Mouse (Mus musculus) limb, embryonic 11.5 days (tissue): ENCODE measurements around the gene Mapkap1. TPM values are rescaled to one million over a fixed set of nuclear protein-coding genes. Genes with fewer than 3 reads are reported as not detected.

Experiments
- ATAC-seq: fragments of 200-750 bp; cut with Nextera tagmentation; 2 replicates; pipeline ENCODE4 v1.8.0; 2017; ENCODE audit warnings: low read depth; ENCODE audit not compliant: insufficient number of reproducible peaks, low FRiP score, low TSS enrichment
- DNase-seq: peaks from one replicate; pipeline ENCODE4 v3.0.0-alpha.2; 2015; ENCODE audit warnings: low spot score
- H3K27ac ChIP-seq: fragments of 300-500 bp; sonication (generic); replicated peaks from 2 replicates; pipeline ENCODE4 v1.5.1; 2014; ENCODE audit warnings: low read depth, mild to moderate bottlenecking, low read length
- H3K27me3 ChIP-seq: fragments of 300-500 bp; sonication (generic); 2 replicates; pipeline ENCODE4 v1.6.1; 2014; ENCODE audit warnings: mild to moderate bottlenecking, low read length, mixed read lengths; ENCODE audit not compliant: control insufficient read depth, insufficient read depth
- H3K36me3 ChIP-seq: fragments of 300-500 bp; sonication (generic); 2 replicates; pipeline ENCODE4 v1.6.1; 2014; ENCODE audit warnings: mild to moderate bottlenecking, low read length, moderate library complexity, mixed read lengths; ENCODE audit not compliant: control insufficient read depth, insufficient read depth
- H3K4me1 ChIP-seq: fragments of 300-500 bp; sonication (generic); 2 replicates; pipeline ENCODE4 v1.6.1; 2014; ENCODE audit warnings: low read length, mixed read lengths; ENCODE audit not compliant: control insufficient read depth, insufficient read depth
- H3K4me2 ChIP-seq: fragments of 300-500 bp; sonication (generic); 2 replicates; pipeline ENCODE4 v1.6.1; 2014; ENCODE audit warnings: low read depth, mild to moderate bottlenecking, moderate library complexity; ENCODE audit not compliant: severe bottlenecking
- H3K4me3 ChIP-seq: fragments of 300-500 bp; sonication (generic); 2 replicates; pipeline ENCODE4 v1.5.1; 2014; ENCODE audit warnings: low read depth, low read length
- H3K9ac ChIP-seq: fragments of 300-500 bp; sonication (generic); 2 replicates; pipeline ENCODE4 v1.6.1; 2014; ENCODE audit warnings: mild to moderate bottlenecking, low read length
- H3K9me3 ChIP-seq: fragments of 300-500 bp; sonication (generic); 2 replicates; pipeline ENCODE4 v1.6.1; 2016; ENCODE audit warnings: low read length; ENCODE audit not compliant: control insufficient read depth
- WGBS: fragments of 180-500 bp; shearing (Covaris S2); extraction: QIAGEN DNeasy Blood & Tissue Kit; methylation state at CpG from one replicate; pipeline ENCODE4 v1.1.7; 2014; 5-methylcytosine and 5-hydroxymethylcytosine counted together
- polyA plus RNA-seq: library from polyadenylated mRNA; unstranded; fragments of >200 nt; fragmentation: Nextera tagmentation; extraction: Ambion mirVana; gene quantifications from 2 replicates; pipeline ENCODE4 v1.2.1, GENCODE M21; 2014

Gene Mapkap1
- polyA plus RNA-seq, 1 experiment from 2014 or later = 94.7 TPM

DNA sequence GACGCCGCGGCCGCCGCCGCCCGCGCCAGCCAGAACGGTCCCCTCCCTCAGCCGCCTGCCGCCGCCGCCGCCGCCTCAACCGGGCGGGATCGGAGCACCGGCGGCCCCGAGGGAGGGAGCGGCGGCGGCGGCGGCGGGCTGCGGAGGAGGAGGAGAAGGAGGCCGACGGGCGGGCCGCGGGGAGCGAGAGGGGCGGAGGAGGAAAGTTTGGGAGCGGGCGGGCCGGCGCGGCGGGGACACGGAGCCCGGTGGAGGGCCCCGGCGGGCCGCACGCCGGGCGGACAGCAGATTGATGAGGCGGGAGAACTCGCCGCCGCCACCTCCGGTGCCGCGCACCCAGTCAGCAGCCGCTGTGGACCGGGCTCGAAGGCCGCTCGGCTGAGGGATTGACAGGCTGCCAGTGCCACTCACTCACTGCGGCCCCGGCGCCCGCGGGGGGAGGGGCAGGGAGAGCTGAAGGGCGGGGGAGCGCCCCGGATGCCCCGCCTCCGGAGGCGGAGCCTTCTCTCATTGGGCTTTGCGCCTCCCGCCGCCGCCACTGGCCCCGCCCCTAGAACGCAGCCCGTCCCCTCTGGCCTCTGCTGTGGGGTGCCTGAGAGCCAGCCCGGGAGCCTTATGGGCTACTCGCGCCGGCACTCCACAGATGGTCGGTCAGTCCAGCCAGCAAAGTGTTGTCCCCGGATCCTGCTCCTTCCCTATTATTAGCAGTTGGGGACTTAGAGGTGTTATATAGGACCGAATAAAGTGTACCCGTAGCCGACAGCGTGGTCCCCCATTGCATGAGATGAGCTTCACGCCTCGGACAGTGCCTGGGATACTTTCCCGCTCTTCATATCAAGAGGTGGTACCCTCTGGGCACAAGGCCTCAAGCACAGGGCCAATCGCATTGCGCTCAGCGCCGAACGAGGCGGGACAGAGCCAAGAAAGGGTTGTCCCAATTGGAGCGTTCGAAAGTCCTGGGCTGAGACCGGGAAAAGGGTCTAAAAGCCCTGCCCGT is 34.0 kb upstream of the Mapkap1 start, which contains the start of gene Pbx3:
Pbx3 (minus strand) TSS at position 838 of the 997 bp plus-strand sequence.
- Histone ChIP-seq H3K4me3 (peak within 1 kb of the TSS; percentile 76), H3K27me3 (no peaks in the 10 kb centered on the region)
- under 1% methylated on average over 47 of the region's 102 CpGs for WGBS

DNA sequence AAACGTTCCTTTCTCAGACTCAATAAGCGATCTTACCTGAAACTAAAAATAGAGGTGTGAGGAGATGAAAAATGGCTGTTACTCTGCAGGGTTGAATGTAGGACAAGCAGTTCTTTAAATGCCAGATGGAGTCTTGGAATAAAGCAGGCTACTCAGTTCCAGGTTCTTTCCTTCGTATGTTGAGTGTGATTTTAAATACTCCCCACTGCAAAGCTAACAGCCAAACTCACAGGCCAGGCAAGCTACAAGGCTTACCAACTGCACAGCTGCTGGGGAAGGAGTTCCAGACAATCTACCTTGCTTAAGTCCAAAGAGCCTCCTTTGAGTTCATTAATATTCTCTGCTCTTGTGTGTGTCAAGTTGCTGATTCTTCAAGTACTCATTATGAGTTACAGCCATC is 32.7 kb upstream of the Mapkap1 start:
- Histone ChIP-seq H3K9me3 (no peaks in the 10 kb centered on the region), H3K36me3 (no peaks in the 10 kb centered on the region), H3K9ac (no peak overlapping the region), H3K4me1 (peaks cover 7% of the 10 kb centered on the region; the same call in 1 of the 2 replicates), H3K4me2 (no peak overlapping the region), H3K27me3 (no peaks in the 10 kb centered on the region), H3K4me3 (no peak overlapping the region; the same call in 1 of the 2 replicates), H3K27ac (no peak overlapping the region)
- no peak for ATAC-seq
- WGBS = 36% methylated on average over 3 of the region's 3 CpGs
- DNase-seq = no peak

More for the DNA sequence above, 34.0 kb upstream of the Mapkap1 start, which contains the start of gene Pbx3:
- peak within 1 kb of the TSS; percentile 95 for H3K9ac ChIP-seq
- H3K4me2 ChIP-seq = peak within 1 kb of the TSS; percentile 88
- H3K36me3 ChIP-seq = no peaks in the 10 kb centered on the region
- ATAC-seq (peak; percentile 94), DNase-seq (peak; percentile 98)
- H3K4me1 ChIP-seq = peaks cover 11% of the 10 kb centered on the region; the same call in 1 of the 2 replicates
- no peaks in the 10 kb centered on the region for H3K9me3 ChIP-seq
- H3K27ac ChIP-seq = peak within 1 kb of the TSS; percentile 97

DNA sequence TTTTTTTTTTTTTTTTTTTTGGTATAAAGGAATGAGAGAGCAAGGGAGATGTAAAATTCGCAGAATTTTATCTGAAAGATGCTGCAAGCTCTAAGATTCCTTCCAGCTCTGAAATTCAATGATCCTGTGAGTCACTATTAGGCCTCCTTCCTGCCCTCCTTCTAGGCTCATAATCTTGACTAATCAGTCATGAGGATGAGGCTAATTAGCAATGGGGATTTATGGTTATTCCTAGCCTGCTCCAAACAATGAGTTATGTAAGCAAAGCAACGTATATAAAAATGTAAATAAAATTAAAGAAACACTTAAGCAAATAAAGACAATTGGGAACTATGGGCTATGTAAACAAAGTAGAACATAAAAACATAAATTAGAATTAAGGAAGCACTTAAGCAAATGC is 32.2 kb upstream of the Mapkap1 start:
- H3K36me3 ChIP-seq = no peaks in the 10 kb centered on the region
- WGBS = 42% methylated on average over 2 of the region's 2 CpGs
- H3K27ac ChIP-seq = no peak overlapping the region
- DNase-seq (no peak), ATAC-seq (no peak)
- H3K9me3 ChIP-seq = no peaks in the 10 kb centered on the region
- H3K4me2 ChIP-seq = no peak overlapping the region
- H3K4me3 ChIP-seq = no peak overlapping the region
- H3K4me1 ChIP-seq = peaks cover 7% of the 10 kb centered on the region; the same call in 1 of the 2 replicates
- H3K27me3 ChIP-seq = no peaks in the 10 kb centered on the region
- no peak overlapping the region for H3K9ac ChIP-seq

DNA sequence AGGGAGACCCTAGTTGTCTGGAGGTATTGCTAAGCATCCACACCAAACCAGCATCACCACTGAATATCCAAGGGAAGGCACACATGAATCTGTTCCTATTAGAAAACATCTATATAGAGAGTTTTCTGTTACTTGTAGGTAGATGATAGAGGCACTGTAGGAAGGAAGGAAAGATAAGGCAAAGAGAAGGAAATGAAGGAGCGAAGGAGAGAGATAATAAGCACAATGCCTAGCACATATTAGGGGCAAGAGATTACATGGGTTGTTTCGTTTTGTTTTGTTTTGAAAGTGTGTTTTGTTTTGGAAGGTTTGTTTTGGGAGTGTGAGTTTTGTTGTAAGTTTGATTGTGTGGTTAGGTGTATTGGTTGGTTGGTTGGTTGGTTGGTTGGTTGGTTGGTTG is 27.6 kb upstream of the Mapkap1 start:
- Histone ChIP-seq H3K4me3 (no peak overlapping the region), H3K27me3 (no peaks in the 10 kb centered on the region)

DNA sequence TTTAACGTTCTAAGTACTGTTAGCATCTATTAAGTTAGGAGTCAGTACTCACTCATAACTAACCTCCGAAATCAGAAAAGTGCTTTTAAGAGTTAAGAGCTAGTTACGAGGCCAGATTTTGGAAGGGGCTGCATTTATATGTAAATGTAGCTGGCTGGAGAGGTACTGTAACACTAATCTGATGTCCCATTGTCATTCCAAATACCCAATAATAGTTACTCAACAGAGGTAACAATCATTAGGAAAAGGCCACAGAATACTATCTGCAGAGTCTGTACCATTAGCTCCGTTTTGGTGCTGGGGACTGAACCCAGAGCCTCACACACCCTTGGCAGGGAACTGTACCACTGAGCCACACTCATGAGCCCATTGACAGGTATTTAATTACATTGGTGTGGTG is 7.0 kb upstream of the Mapkap1 start:
- Histone ChIP-seq H3K9ac (no peak overlapping the region), H3K4me1 (no peaks in the 10 kb centered on the region), H3K36me3 (no peaks in the 10 kb centered on the region), H3K27me3 (no peaks in the 10 kb centered on the region), H3K9me3 (no peaks in the 10 kb centered on the region), H3K4me2 (no peak overlapping the region), H3K4me3 (no peak overlapping the region), H3K27ac (no peak overlapping the region)
- ATAC-seq (no peak), DNase-seq (no peak)
- WGBS = 54% methylated on average over 4 of the region's 4 CpGs

More for the DNA sequence above, 27.6 kb upstream of the Mapkap1 start:
- Histone ChIP-seq H3K4me2 (no peak overlapping the region), H3K9ac (no peak overlapping the region), H3K9me3 (no peaks in the 10 kb centered on the region), H3K27ac (no peak overlapping the region), H3K4me1 (no peaks in the 10 kb centered on the region), H3K36me3 (no peaks in the 10 kb centered on the region)
- DNase-seq (peak; percentile 4), ATAC-seq (no peak)
- 87% methylated on average over 2 of the region's 2 CpGs for WGBS

DNA sequence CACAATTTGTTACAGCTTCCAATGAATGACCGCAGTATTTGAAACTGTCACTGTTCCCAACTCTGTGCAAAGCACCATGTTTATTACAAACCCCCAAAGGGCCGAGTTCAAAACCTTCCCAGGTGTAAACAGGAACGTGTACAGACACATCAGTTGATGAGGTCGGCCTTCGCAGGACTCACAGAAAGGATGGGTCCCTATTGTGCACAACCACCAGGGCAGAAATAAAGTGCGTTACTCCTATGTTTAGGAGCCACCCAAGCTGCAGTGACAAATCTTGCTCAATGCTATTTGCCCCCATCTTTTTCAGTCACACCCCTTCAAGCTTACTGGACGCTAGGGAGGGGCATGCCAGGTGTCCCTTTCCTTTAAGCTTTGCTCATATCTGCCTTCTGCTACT is 1.0 kb downstream of the Mapkap1 start:
- Histone ChIP-seq H3K36me3 (no peaks in the 10 kb centered on the region), H3K9ac (no peak overlapping the region), H3K27me3 (no peaks in the 10 kb centered on the region), H3K4me3 (peak overlapping the region; percentile 95), H3K4me2 (peak overlapping the region; percentile 67), H3K9me3 (no peaks in the 10 kb centered on the region), H3K4me1 (peaks cover 3% of the 10 kb centered on the region; the same call in 1 of the 2 replicates), H3K27ac (no peak overlapping the region)
- no peak for DNase-seq
- 54% methylated on average over 7 of the region's 7 CpGs for WGBS
- ATAC-seq = no peak

DNA sequence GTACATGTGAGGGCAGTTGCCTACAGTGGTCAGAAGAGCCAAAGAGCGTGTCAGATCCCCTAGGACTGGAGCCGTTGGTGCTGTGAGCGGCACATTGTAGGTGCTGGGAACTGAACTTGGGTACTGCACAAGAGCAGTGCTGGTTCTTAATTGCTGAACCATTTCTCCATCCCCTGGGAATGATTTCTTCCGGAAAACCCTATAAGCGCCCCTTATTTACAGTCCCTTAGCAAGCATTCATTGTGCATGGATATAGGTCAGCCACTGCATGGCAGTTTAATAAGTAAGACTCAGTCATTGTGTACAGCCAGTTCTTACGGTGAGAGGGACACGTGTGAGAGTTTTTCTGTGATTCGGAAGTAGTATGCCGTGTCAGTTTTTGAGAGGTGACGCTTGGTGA is 1.8 kb downstream of the Mapkap1 start:
- ATAC-seq = no peak
- WGBS = 95% methylated on average over 10 of the region's 10 CpGs

DNA sequence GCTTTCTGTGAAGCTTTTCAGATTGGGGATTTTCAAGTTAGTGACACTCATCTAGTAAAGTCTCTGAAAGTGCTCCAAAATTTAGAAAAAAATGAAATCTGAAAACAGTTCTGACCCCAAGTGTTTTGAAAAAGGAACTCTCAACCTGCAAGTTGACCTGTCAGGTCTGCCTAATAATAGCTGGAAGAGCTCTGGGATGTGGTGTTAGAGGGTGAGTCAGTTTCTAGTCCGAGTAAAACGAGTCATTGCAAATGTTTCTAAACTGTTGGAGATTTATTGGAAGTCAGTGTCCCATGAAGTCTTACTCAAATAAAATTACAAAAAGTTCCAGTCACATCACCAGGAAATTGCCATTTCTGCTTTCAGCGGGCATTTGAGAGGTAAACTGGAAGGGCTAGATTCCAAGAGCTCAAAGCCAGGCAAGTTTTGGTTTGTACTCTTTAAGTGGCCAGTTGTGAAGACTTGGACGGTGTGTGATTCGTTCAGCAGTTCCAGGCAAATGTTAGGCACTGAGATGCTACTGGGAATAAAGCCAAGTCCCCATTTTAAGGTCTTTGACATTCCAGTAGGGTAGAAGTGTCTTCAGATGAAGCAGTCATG is 3.3 kb downstream of the Mapkap1 start:
- ATAC-seq = no peak
- Histone ChIP-seq H3K27ac (no peak overlapping the region), H3K4me1 (peaks cover 3% of the 10 kb centered on the region; the same call in 1 of the 2 replicates), H3K36me3 (no peaks in the 10 kb centered on the region), H3K9me3 (no peaks in the 10 kb centered on the region), H3K4me2 (no peak overlapping the region), H3K9ac (no peak overlapping the region), H3K27me3 (no peaks in the 10 kb centered on the region), H3K4me3 (no peak overlapping the region)
- DNase-seq = no peak
- 89% methylated on average over 5 of the region's 5 CpGs for WGBS

More for the DNA sequence above, 1.8 kb downstream of the Mapkap1 start:
- Histone ChIP-seq H3K4me1 (peaks cover 3% of the 10 kb centered on the region; the same call in 1 of the 2 replicates), H3K9ac (no peak overlapping the region), H3K27ac (no peak overlapping the region), H3K4me2 (no peak overlapping the region), H3K4me3 (no peak overlapping the region), H3K36me3 (no peaks in the 10 kb centered on the region), H3K27me3 (no peaks in the 10 kb centered on the region), H3K9me3 (no peaks in the 10 kb centered on the region)
- DNase-seq = no peak
